Mouse (Mus musculus): ENCODE results near the gene Plekhm3. TPM values are rescaled to one million over a fixed set of nuclear protein-coding genes. Genes with fewer than 3 reads are reported as not detected.

Plekhm3 gene
- polyA plus RNA-seq, 1 experiment from 2014 or later, result 8.9 TPM

DNA sequence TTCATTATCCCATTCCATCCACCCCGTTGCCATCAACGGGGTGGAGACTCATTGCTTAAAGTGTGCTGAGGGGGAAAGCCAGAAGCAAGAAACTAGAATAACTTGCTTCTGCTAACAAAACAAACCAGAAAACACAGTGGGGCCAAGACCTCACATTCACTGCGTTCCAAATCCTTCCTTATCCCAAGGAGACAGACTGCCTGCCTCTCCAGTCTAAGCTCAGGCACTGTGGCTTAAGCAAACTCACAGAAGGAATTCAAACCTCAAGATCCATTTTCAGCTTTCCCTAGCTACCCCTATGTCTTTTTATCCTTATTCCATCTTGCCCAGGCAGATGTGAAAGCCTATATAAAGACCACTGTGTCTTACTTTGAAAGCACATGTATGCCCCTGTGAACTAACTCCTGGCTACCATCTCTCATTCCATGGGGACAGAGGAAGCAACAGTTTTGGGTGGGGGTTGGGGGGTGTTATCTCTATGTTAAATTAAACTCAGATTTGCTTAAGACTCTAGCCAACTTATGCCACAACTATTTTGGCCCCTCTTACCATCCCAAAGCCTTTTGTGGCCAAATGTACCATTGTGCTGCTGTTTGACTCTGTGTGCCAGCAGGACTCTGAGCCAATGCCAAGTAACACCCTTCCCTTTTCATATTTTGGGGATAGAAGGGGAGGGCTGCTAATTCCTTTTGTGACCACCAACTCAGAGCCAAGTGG, 112.6 kb downstream of the Plekhm3 start:
- H3K36me3 ChIP-seq (replicated peaks), result no peaks in the 10 kb centered on the region
- H3K9ac ChIP-seq, result no peak overlapping the region
- ATAC-seq (ENCODE audit: low FRiP score), result no peak
- peaks cover 23% of the 10 kb centered on the region for H3K4me1 ChIP-seq
- peaks cover 14% of the 10 kb centered on the region for H3K27me3 ChIP-seq
- WGBS, result 78% methylated on average over 3 of the region's 3 CpGs
- no peak overlapping the region for H3K27ac ChIP-seq
- H3K9me3 ChIP-seq, result no peaks in the 10 kb centered on the region
- no peak overlapping the region for H3K4me3 ChIP-seq (replicated peaks)
- no peak overlapping the region for H3K4me2 ChIP-seq

DNA sequence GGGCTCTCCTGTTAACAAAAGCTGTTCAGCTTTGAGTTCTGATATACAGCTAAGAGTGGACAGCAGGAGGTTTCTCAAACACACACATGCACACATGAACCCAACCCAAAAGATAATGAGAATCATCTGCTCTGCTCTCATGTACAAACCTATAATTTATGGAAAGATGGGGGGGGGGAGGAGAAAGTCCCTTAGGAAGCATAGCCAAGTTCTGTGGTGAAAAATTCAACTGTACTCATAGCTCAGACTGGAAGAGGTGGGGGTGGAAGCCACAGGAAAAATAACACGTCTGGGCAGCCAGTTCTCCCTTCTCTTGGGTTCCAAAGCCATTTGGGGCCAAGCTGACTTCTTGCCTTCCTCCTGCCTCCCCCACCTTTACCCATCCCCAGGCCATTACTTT, 115.7 kb downstream of the Plekhm3 start:
- Histone ChIP-seq H3K27me3 (peaks cover 2% of the 10 kb centered on the region; the same call in 1 of the 2 replicates), H3K4me1 (peaks cover 6% of the 10 kb centered on the region; the same call in 1 of the 2 replicates), H3K4me3 (replicated peaks) (no peak overlapping the region), H3K9ac (no peak overlapping the region), H3K27ac (no peak overlapping the region), H3K9me3 (no peaks in the 10 kb centered on the region), H3K36me3 (replicated peaks) (no peaks in the 10 kb centered on the region), H3K4me2 (no peak overlapping the region)
- ATAC-seq (ENCODE audit: low FRiP score), result no peak
- 46% methylated on average over 1 of the region's 1 CpGs for WGBS

DNA sequence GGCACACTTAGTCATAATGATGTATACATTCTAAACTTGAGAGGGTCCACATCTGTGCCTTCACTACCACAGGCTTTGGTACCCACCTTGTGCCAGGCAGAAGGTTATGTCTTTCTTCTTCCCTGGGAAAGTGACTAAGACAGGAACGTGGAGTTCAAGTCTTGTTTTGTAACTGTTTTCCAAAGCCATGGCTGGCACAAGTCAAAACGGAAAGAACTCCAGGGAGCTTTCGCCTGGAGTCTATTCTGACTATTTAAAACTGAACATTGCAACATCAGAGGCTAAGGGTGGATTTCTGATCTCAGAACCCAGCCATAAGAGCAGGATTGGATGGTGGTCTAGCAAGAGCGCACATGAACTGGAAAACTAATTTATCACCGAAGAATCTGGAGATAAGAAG, 120.0 kb downstream of the Plekhm3 start:
- H3K27me3 ChIP-seq, result no peaks in the 10 kb centered on the region; the same call in 1 of the 2 replicates
- no peak overlapping the region for H3K4me2 ChIP-seq
- H3K4me1 ChIP-seq, result peaks cover 9% of the 10 kb centered on the region; the same call in 1 of the 2 replicates
- 88% methylated on average over 5 of the region's 5 CpGs for WGBS
- no peak for ATAC-seq (ENCODE audit: low FRiP score)
- no peak overlapping the region for H3K27ac ChIP-seq
- H3K9me3 ChIP-seq, result no peaks in the 10 kb centered on the region
- H3K4me3 ChIP-seq (replicated peaks), result no peak overlapping the region
- no peak overlapping the region for H3K9ac ChIP-seq
- no peaks in the 10 kb centered on the region for H3K36me3 ChIP-seq (replicated peaks)

- Histone ChIP-seq H3K27ac (no peak overlapping the region), H3K9ac (no peak overlapping the region), H3K4me3 (replicated peaks) (no peak overlapping the region), H3K27me3 (no peaks in the 10 kb centered on the region; the same call in 1 of the 2 replicates), H3K4me1 (peaks cover 9% of the 10 kb centered on the region; the same call in 1 of the 2 replicates), H3K36me3 (replicated peaks) (no peaks in the 10 kb centered on the region), H3K4me2 (no peak overlapping the region), H3K9me3 (no peaks in the 10 kb centered on the region)
- 37% methylated on average over 3 of the region's 3 CpGs for WGBS
- no peak for ATAC-seq (ENCODE audit: low FRiP score)
Observed at GRCm38 (mm10) chr1:64836114-64836513, 120.5 kb downstream of the Plekhm3 start.

DNA sequence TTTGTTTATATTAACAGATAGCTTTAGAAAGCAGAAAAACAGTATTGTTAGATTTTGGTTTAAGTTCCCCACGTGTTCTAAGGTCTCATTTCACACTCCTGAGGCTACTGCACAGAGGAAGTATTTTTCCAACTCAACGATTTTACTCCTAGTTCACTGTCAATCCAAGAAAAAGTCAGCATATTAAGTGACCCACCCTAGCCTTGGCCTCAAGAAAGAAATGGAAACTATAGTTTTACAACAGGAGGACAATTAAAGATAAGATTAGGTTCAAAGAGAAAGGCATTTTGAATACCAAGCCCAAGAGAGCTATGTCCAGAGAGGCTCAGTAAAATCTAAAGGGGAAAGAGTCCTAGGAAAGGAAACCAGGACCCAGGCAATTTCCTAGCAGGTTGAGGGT, 125.1 kb downstream of the Plekhm3 start:
- no peaks in the 10 kb centered on the region for H3K9me3 ChIP-seq
- peaks cover 3% of the 10 kb centered on the region; the same call in 1 of the 2 replicates for H3K4me1 ChIP-seq
- H3K27ac ChIP-seq, result no peak overlapping the region
- ATAC-seq (ENCODE audit: low FRiP score), result no peak
- no peak overlapping the region for H3K4me2 ChIP-seq
- H3K9ac ChIP-seq, result no peak overlapping the region
- 73% methylated on average over 2 of the region's 2 CpGs for WGBS
- no peaks in the 10 kb centered on the region for H3K36me3 ChIP-seq (replicated peaks)
- no peaks in the 10 kb centered on the region; the same call in 1 of the 2 replicates for H3K27me3 ChIP-seq
- no peak overlapping the region for H3K4me3 ChIP-seq (replicated peaks)

DNA sequence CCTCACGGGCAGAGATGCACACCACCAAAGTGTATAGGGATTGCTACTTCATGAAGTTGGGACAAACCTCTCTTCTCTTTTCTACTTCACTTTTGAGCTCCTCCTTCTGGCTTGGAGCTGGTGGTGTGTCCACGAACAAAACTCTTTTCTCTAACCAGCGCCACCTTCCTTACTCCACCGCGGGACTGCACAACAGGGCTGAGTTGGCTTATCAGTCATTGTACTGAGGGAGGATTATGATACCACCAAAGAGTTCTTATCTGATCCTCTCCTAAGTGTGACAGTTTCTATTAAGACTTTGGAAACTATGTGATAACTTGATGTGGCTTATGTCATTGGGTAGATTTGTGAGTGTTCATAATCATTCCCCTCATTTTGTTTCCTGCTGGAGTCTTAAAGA, 129.2 kb downstream of the Plekhm3 start:
- WGBS, result 83% methylated on average over 5 of the region's 5 CpGs
- no peak for ATAC-seq (ENCODE audit: low FRiP score)
- no peaks in the 10 kb centered on the region for H3K4me1 ChIP-seq
- H3K36me3 ChIP-seq (replicated peaks), result no peaks in the 10 kb centered on the region
- no peaks in the 10 kb centered on the region for H3K27me3 ChIP-seq
- no peaks in the 10 kb centered on the region for H3K9me3 ChIP-seq
- H3K27ac ChIP-seq, result no peak overlapping the region
- no peak overlapping the region for H3K9ac ChIP-seq
- H3K4me2 ChIP-seq, result no peak overlapping the region
- no peak overlapping the region for H3K4me3 ChIP-seq (replicated peaks)

GRCm38 (mm10) chr1:64826348-64827103, 130.1 kb downstream of the Plekhm3 start:
- ATAC-seq (ENCODE audit: low FRiP score), result no peak
- Histone ChIP-seq H3K9ac (no peak overlapping the region), H3K4me2 (no peak overlapping the region), H3K9me3 (no peaks in the 10 kb centered on the region), H3K27ac (no peak overlapping the region), H3K27me3 (no peaks in the 10 kb centered on the region), H3K36me3 (replicated peaks) (no peaks in the 10 kb centered on the region), H3K4me3 (replicated peaks) (no peak overlapping the region), H3K4me1 (no peaks in the 10 kb centered on the region)
- 90% methylated on average over 6 of the region's 6 CpGs for WGBS

DNA sequence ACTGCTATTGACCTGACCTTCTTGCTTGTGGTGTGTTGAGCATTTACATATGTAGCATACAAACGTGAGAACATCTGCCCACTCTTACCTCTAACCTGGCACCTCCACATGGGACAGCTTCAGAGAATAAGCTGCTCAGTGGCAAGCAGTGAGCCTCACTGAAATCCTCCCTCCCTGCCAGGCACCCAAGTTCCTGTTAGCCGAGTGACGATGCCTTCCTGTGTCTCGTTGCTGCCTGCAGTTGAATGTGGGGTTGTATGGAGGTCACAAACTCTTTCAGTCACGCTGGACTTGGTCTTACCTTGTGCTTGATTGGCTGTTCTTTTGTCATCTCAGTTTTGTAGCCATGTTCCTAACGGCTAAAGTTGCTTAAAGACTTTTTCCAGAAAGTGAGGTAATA, 133.1 kb downstream of the Plekhm3 start:
- no peaks in the 10 kb centered on the region for H3K36me3 ChIP-seq (replicated peaks)
- H3K4me1 ChIP-seq, result no peaks in the 10 kb centered on the region
- H3K4me2 ChIP-seq, result no peak overlapping the region
- WGBS, result 80% methylated on average over 6 of the region's 6 CpGs
- no peaks in the 10 kb centered on the region for H3K9me3 ChIP-seq
- H3K27ac ChIP-seq, result no peak overlapping the region
- no peak overlapping the region for H3K4me3 ChIP-seq (replicated peaks)
- ATAC-seq (ENCODE audit: low FRiP score), result no peak
- no peak overlapping the region for H3K9ac ChIP-seq
- no peaks in the 10 kb centered on the region for H3K27me3 ChIP-seq

- no peaks in the 10 kb centered on the region for H3K27me3 ChIP-seq
- H3K4me2 ChIP-seq, result no peak overlapping the region
- ATAC-seq (ENCODE audit: low FRiP score), result no peak
- H3K4me1 ChIP-seq, result no peaks in the 10 kb centered on the region
- H3K9me3 ChIP-seq, result no peaks in the 10 kb centered on the region
- H3K27ac ChIP-seq, result no peak overlapping the region
- H3K4me3 ChIP-seq (replicated peaks), result no peak overlapping the region
- H3K9ac ChIP-seq, result no peak overlapping the region
- 91% methylated on average over 5 of the region's 5 CpGs for WGBS
- no peaks in the 10 kb centered on the region for H3K36me3 ChIP-seq (replicated peaks)
Observed at GRCm38 (mm10) chr1:64817709-64818108, 138.9 kb downstream of the Plekhm3 start.

GRCm38 (mm10) chr1:64813182-64813581, 143.4 kb downstream of the Plekhm3 start:
- H3K9ac ChIP-seq, result no peak overlapping the region
- H3K4me2 ChIP-seq, result no peak overlapping the region
- H3K27ac ChIP-seq, result no peak overlapping the region
- H3K4me1 ChIP-seq, result no peaks in the 10 kb centered on the region; the same call in 1 of the 2 replicates
- no peaks in the 10 kb centered on the region for H3K27me3 ChIP-seq
- H3K9me3 ChIP-seq, result no peaks in the 10 kb centered on the region
- no peak overlapping the region for H3K4me3 ChIP-seq (replicated peaks)
- 99% methylated on average over 2 of the region's 2 CpGs for WGBS
- H3K36me3 ChIP-seq (replicated peaks), result no peaks in the 10 kb centered on the region
- ATAC-seq (ENCODE audit: low FRiP score), result no peak

DNA sequence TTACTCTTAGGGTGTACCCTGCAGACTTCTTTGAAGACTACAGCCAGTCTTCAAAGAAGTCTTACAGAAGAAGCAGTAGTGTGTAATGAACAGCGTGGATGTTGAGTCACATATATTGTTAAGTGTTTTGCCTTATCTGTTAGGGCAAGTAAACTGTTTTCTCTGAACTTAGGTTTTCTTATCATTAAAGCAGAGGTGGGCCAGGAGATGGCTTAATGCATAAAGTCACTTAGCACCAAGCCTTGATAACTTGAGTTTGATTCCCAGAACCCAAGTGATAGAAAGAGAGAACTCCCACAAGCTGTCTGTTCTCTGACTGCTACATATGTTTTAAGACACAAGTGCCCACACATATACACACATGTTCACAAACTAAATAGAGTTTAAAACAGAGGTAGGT, 144.7 kb downstream of the Plekhm3 start:
- 91% methylated on average over 1 of the region's 1 CpGs for WGBS

DNA sequence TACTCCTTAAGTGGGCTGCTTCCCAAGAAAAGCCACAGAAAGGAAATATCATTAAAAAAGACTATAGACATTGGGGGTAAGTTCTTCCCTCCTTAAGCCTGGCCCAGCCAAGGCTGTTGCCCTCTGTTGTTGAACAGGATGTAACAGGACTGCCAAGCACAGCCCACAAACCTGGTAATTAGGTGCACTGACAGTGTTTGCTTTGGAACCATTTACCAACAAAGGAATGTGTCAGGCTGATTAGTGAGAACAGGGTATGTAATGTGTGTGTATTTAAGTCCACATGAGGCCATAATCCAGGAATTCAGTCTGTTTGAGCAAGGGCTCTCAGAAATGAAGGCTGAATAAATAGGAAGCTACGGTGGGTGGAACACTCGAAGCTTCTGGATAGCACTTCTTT, 147.5 kb downstream of the Plekhm3 start:
- Histone ChIP-seq H3K4me3 (replicated peaks) (no peak overlapping the region), H3K9me3 (no peaks in the 10 kb centered on the region), H3K4me1 (peaks cover 3% of the 10 kb centered on the region), H3K27me3 (peaks cover 3% of the 10 kb centered on the region; the same call in 1 of the 2 replicates), H3K27ac (no peak overlapping the region), H3K36me3 (replicated peaks) (no peaks in the 10 kb centered on the region), H3K9ac (no peak overlapping the region), H3K4me2 (no peak overlapping the region)
- peak; percentile 17; the same call in 1 of the 2 replicates for ATAC-seq (ENCODE audit: low FRiP score)
- 24% methylated on average over 2 of the region's 2 CpGs for WGBS

More for the DNA sequence above, 144.7 kb downstream of the Plekhm3 start:
- Histone ChIP-seq H3K4me1 (no peaks in the 10 kb centered on the region; the same call in 1 of the 2 replicates), H3K27ac (no peak overlapping the region), H3K4me2 (no peak overlapping the region), H3K9me3 (no peaks in the 10 kb centered on the region), H3K36me3 (replicated peaks) (no peaks in the 10 kb centered on the region), H3K9ac (no peak overlapping the region), H3K4me3 (replicated peaks) (no peak overlapping the region), H3K27me3 (no peaks in the 10 kb centered on the region)
- ATAC-seq (ENCODE audit: low FRiP score), result no peak
